Mouse (Mus musculus) ES-Bruce4 (cell line): ENCODE data around the gene Rapgef4. TPM values are rescaled to one million over a fixed set of nuclear protein-coding genes. Genes with fewer than 3 reads are reported as not detected.

Experiments used
- H3K27ac ChIP-seq: 2 replicates; pipeline ENCODE4 v1.5.1; 2012; ENCODE audit warnings: low read length, inconsistent platforms; ENCODE audit not compliant: insufficient read depth
- H3K27me3 ChIP-seq: 2 replicates; pipeline ENCODE4 v1.6.1; 2012; ENCODE audit warnings: mild to moderate bottlenecking, low read length, inconsistent platforms; ENCODE audit not compliant: control insufficient read depth, poor library complexity, insufficient read depth, severe bottlenecking
- H3K36me3 ChIP-seq: 2 replicates; pipeline ENCODE4 v1.6.1; 2012; ENCODE audit warnings: inconsistent platforms, mild to moderate bottlenecking, low read length, moderate library complexity; ENCODE audit not compliant: control insufficient read depth, poor library complexity, insufficient read depth, severe bottlenecking
- H3K4me1 ChIP-seq: one replicate; pipeline ENCODE4 v1.8.1; 2011; ENCODE audit warnings: low read length; ENCODE audit not compliant: control insufficient read depth, insufficient read depth
- H3K4me3 ChIP-seq: 2 replicates; pipeline ENCODE4 v1.5.1; 2011; ENCODE audit warnings: low read depth, mild to moderate bottlenecking, low read length
- H3K9ac ChIP-seq: 2 replicates; pipeline ENCODE4 v1.6.1; 2012; ENCODE audit warnings: low read depth, mild to moderate bottlenecking, inconsistent platforms; ENCODE audit not compliant: poor library complexity, severe bottlenecking
- H3K9me3 ChIP-seq: replicated peaks from 2 replicates; pipeline ENCODE4 v1.6.1; 2012; ENCODE audit warnings: mild to moderate bottlenecking, low read length, inconsistent platforms; ENCODE audit not compliant: control insufficient read depth, poor library complexity, insufficient read depth, severe bottlenecking
- CTCF ChIP-seq: IDR thresholded peaks from one replicate; pipeline ENCODE4 v1.8.1; 2011; ENCODE audit warnings: low read depth, low read length
- EP300 ChIP-seq: IDR thresholded peaks from 2 replicates; pipeline ENCODE4 v1.6.1; 2011; ENCODE audit warnings: low read depth, low read length; ENCODE audit not compliant: insufficient read depth
- POLR2A ChIP-seq: IDR thresholded peaks from one replicate; pipeline ENCODE4 v1.8.1; 2011; ENCODE audit warnings: low read length; ENCODE audit not compliant: insufficient read depth
- polyA plus RNA-seq: library from polyadenylated mRNA; stranded (reverse); fragments of >200 nt; gene quantifications from 2 replicates; pipeline ENCODE4 v1.2.4, GENCODE M21; 2011; ENCODE audit warnings: low read depth; ENCODE audit not compliant: missing spikeins, insufficient read depth, insufficient read length

Gene Rapgef4
- polyA plus RNA-seq, 1 experiment, result not detected

GRCm38 (mm10) chr2:72149059-72149458 lies 168.0 kb downstream of the Rapgef4 start:
- H3K4me3 ChIP-seq, result no peak overlapping the region
- H3K27ac ChIP-seq, result no peak overlapping the region
- H3K9ac ChIP-seq, result no peak overlapping the region
- H3K36me3 ChIP-seq, result no peaks in the 10 kb centered on the region
- no peaks in the 10 kb centered on the region for H3K27me3 ChIP-seq
- no peaks in the 10 kb centered on the region for H3K9me3 ChIP-seq
- peaks cover 8% of the 10 kb centered on the region for H3K4me1 ChIP-seq
- no peak for TF ChIP-seq POLR2A
- TF ChIP-seq CTCF, result no peak
- no peak for TF ChIP-seq EP300

GRCm38 (mm10) chr2:72151792-72152554 lies 170.9 kb downstream of the Rapgef4 start:
- Histone ChIP-seq H3K27me3 (no peaks in the 10 kb centered on the region), H3K4me1 (peaks cover 8% of the 10 kb centered on the region), H3K27ac (no peak overlapping the region), H3K9me3 (no peaks in the 10 kb centered on the region), H3K36me3 (no peaks in the 10 kb centered on the region), H3K4me3 (no peak overlapping the region), H3K9ac (no peak overlapping the region)
- TF ChIP-seq CTCF, result no peak
- TF ChIP-seq POLR2A, result no peak
- TF ChIP-seq EP300, result no peak

- Histone ChIP-seq H3K4me1 (peaks cover 3% of the 10 kb centered on the region), H3K36me3 (no peaks in the 10 kb centered on the region), H3K9ac (no peak overlapping the region), H3K27me3 (no peaks in the 10 kb centered on the region), H3K27ac (no peak overlapping the region), H3K9me3 (no peaks in the 10 kb centered on the region), H3K4me3 (no peak overlapping the region)
- TF ChIP-seq CTCF, result no peak
- TF ChIP-seq POLR2A, result no peak
- TF ChIP-seq EP300, result no peak
Measured at GRCm38 (mm10) chr2:72152746-72153145, 171.7 kb downstream of the Rapgef4 start.

DNA sequence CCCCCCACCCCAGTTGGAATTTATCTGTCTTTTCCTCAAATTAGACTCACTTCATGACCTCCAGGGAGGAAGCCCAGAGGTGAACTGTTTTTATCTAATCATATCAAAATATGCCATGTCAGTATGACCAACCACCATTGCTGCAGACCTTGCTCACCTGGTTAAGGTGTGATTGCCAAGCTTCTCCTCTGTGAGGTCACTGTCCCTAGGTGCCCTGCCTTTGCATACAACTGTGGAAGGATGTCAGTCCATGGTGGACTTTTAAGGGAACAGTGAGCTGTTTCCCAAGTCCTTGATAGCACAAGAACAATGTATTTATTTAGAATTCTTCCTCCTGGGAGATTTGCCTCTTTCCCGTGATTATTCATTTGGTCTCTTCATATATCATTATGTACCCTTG lies 172.8 kb downstream of the Rapgef4 start:
- Histone ChIP-seq H3K9me3 (no peaks in the 10 kb centered on the region), H3K9ac (no peak overlapping the region), H3K27ac (no peak overlapping the region), H3K4me1 (no peaks in the 10 kb centered on the region), H3K4me3 (no peak overlapping the region), H3K27me3 (no peaks in the 10 kb centered on the region), H3K36me3 (no peaks in the 10 kb centered on the region)
- no peak for TF ChIP-seq POLR2A
- TF ChIP-seq EP300, result no peak
- TF ChIP-seq CTCF, result no peak

- no peak overlapping the region for H3K4me3 ChIP-seq
- H3K36me3 ChIP-seq, result no peaks in the 10 kb centered on the region
- no peak overlapping the region for H3K27ac ChIP-seq
- no peak for TF ChIP-seq POLR2A
- no peak for TF ChIP-seq EP300
- TF ChIP-seq CTCF, result no peak
- no peaks in the 10 kb centered on the region for H3K9me3 ChIP-seq
- H3K9ac ChIP-seq, result no peak overlapping the region
- no peaks in the 10 kb centered on the region for H3K27me3 ChIP-seq
- H3K4me1 ChIP-seq, result no peaks in the 10 kb centered on the region
Measured at GRCm38 (mm10) chr2:72155102-72155773, 174.2 kb downstream of the Rapgef4 start.

DNA sequence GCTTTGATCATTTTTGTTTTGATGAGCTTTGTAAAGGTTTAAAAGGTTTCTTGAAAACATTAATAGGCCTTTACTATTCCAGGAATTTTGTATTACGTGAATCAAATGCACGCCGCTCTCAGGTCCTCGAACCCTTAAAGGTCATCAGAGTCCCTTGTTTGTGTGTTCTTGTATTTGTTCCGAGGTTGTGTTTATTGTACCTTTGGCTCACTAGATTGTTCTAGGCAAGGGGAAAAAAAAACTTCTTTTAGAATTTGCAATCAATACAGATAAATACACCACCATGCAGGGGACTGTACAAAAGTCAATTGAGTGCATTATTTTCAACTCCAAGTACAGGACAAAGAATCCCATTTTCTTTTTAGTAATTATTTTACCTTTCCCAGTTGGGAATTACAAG lies 175.4 kb downstream of the Rapgef4 start:
- Histone ChIP-seq H3K4me1 (no peaks in the 10 kb centered on the region), H3K27me3 (no peaks in the 10 kb centered on the region), H3K4me3 (no peak overlapping the region), H3K9me3 (no peaks in the 10 kb centered on the region), H3K27ac (no peak overlapping the region), H3K9ac (no peak overlapping the region), H3K36me3 (no peaks in the 10 kb centered on the region)
- TF ChIP-seq EP300 (no peak), POLR2A (no peak), CTCF (no peak)
